Mouse (Mus musculus) G1E (cell line): ENCODE results near the gene Ttc27. TPM values are rescaled to one million over a fixed set of nuclear protein-coding genes. Genes with fewer than 3 reads are reported as not detected.
A peak's percentile ranks its signal among the peaks of the same experiment; 100 is the strongest.

Experiments
- ATAC-seq: 2 replicates; pipeline ENCODE4 v1.8.0; 2016; ENCODE audit warnings: mild to moderate bottlenecking; ENCODE audit not compliant: insufficient number of reproducible peaks, poor library complexity, low FRiP score, severe bottlenecking; ENCODE audit errors: extremely low read depth
- DNase-seq: peaks from one replicate; pipeline ENCODE4 v3.0.0; 2012; ENCODE audit warnings: low spot score
- H3K27me3 ChIP-seq: 2 replicates; pipeline ENCODE4 v1.6.1; 2012; ENCODE audit warnings: mild to moderate bottlenecking, low read length, inconsistent platforms; ENCODE audit not compliant: insufficient read depth
- H3K36me3 ChIP-seq: replicated peaks from 2 replicates; pipeline ENCODE3; 2012; ENCODE audit warnings: mild to moderate bottlenecking, inconsistent platforms
- H3K4me1 ChIP-seq: 2 replicates; pipeline ENCODE4 v1.6.1; 2012; ENCODE audit warnings: low read depth, low read length, inconsistent platforms, mixed read lengths; ENCODE audit not compliant: insufficient read depth
- H3K4me3 ChIP-seq: 2 replicates; pipeline ENCODE4 v1.5.1; 2012; ENCODE audit warnings: low read depth, mild to moderate bottlenecking, inconsistent platforms, low read length, moderate library complexity, mixed read lengths
- H3K9me3 ChIP-seq: replicated peaks from 2 replicates; pipeline ENCODE4 v1.6.1; 2012; ENCODE audit warnings: inconsistent platforms
- CTCF ChIP-seq: IDR thresholded peaks from 2 replicates; pipeline ENCODE4 v1.5.1; 2012; ENCODE audit warnings: low read depth, low read length, inconsistent platforms, mixed read lengths
- GATA1 ChIP-seq: IDR thresholded peaks from 2 replicates; pipeline ENCODE4 v1.6.1; 2012; ENCODE audit warnings: borderline replicate concordance, low read length, inconsistent platforms, mixed read lengths
- GATA2 ChIP-seq: IDR thresholded peaks from 2 replicates; pipeline ENCODE4 v1.6.1; 2012; ENCODE audit warnings: low read depth, low read length, inconsistent platforms, borderline replicate concordance
- POLR2AphosphoS5 ChIP-seq: IDR thresholded peaks from 2 replicates; pipeline ENCODE4 v1.6.1; 2012; ENCODE audit warnings: low read depth, low read length, inconsistent platforms; ENCODE audit not compliant: insufficient replicate concordance
- TAL1 ChIP-seq: conservative IDR thresholded peaks from 2 replicates; pipeline ENCODE4 v1.6.1; 2012; ENCODE audit warnings: low read depth, low read length, inconsistent platforms, mixed read lengths
- polyA plus RNA-seq: library from polyadenylated mRNA; stranded (reverse); fragments of >175 nt; gene quantifications from 2 replicates; pipeline ENCODE4 v1.2.3, GENCODE M21; 2012
- total RNA-seq, 2 experiments: library from RNA; stranded (forward) in 1 of 2; stranded (reverse) in 1 of 2; fragments of 200-1000 nt in 1 of 2; fragments of >200 nt in 1 of 2; fragmentation: Nextera tagmentation in 1 of 2; gene quantifications; 2 replicates each; pipeline ENCODE4 v1.2.3; 2014 to 2017

The Ttc27 gene
- total and polyA plus RNA-seq, 3 experiments, result 20.5 to 39.4 (median 23.1) TPM

DNA sequence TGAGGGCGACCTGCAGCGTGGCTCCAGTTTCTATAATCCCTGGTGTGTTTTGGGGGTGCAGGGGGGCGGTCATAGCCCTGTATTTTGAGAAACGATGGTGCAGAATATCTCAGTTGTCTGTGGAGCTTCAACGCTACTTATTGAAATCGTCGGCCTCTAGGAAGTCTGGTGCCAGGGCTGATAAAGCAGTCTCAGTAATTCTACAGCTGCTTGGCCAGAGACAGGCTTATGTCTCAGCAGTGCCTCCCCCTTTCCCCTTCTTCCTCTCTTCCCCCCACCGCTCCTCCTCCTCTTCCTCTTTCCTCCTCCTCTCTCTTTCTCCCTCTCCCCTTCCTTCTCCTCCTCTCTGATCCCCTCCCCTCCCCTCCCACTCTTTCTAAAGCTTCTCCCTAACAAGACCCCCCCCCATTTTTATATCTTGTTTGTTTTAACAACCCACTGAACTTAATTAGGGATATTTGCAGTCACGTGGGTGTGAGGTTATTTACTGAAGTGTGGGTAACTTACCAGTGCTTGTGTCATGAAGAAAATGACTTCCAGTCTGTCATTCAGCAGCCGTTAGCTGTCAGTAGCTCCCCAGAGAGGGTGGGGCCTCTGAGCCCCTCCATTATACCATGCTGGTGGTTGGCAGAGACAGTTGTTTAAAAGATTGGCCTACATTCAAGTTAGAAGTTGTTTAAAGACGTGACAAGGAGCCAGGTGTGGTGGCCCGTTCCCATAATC lies 150.8 kb downstream of the Ttc27 start:
- DNase-seq, result no peak
- H3K4me1 ChIP-seq, result peaks cover 56% of the 10 kb centered on the region
- TF ChIP-seq GATA2 (no peak), CTCF (no peak), GATA1 (no peak), POLR2AphosphoS5 (no peak), TAL1 (no peak)
- ATAC-seq, result no peak
- no peak overlapping the region for H3K4me3 ChIP-seq
- no peaks in the 10 kb centered on the region for H3K27me3 ChIP-seq
- 0 out of 2 replicates have a peak, but pooled peaks cover 2% of the 10 kb centered on the region for H3K9me3 ChIP-seq
- H3K36me3 ChIP-seq, result peaks cover 18% of the 10 kb centered on the region

- Histone ChIP-seq H3K9me3 (0 out of 2 replicates have a peak, but pooled peaks cover 2% of the 10 kb centered on the region), H3K27me3 (no peaks in the 10 kb centered on the region), H3K36me3 (peaks cover 11% of the 10 kb centered on the region), H3K4me1 (peaks cover 64% of the 10 kb centered on the region), H3K4me3 (no peak overlapping the region)
- TF ChIP-seq POLR2AphosphoS5 (no peak), GATA1 (no peak), CTCF (no peak), TAL1 (no peak), GATA2 (no peak)
- ATAC-seq (no peak), DNase-seq (no peak)
Measured at GRCm38 (mm10) chr17:74869556-74869955, 152.0 kb downstream of the Ttc27 start.

GRCm38 (mm10) chr17:74870177-74871160 lies 152.9 kb downstream of the Ttc27 start:
- DNase-seq (no peak), ATAC-seq (no peak)
- no peak for TF ChIP-seq CTCF
- TF ChIP-seq TAL1, result no peak
- TF ChIP-seq GATA1, result no peak
- no peak for TF ChIP-seq POLR2AphosphoS5
- no peak for TF ChIP-seq GATA2
- Histone ChIP-seq H3K36me3 (peaks cover 7% of the 10 kb centered on the region), H3K9me3 (0 out of 2 replicates have a peak, but pooled peaks cover 2% of the 10 kb centered on the region), H3K4me3 (no peak overlapping the region), H3K4me1 (peaks cover 60% of the 10 kb centered on the region), H3K27me3 (no peaks in the 10 kb centered on the region)

GRCm38 (mm10) chr17:74872567-74872966 lies 155.0 kb downstream of the Ttc27 start:
- ATAC-seq (peak; percentile 91), DNase-seq (peak; percentile 42)
- Histone ChIP-seq H3K4me3 (peak overlapping the region; percentile 36; the same call in 1 of the 2 replicates), H3K36me3 (no peaks in the 10 kb centered on the region), H3K9me3 (0 out of 2 replicates have a peak, but pooled peaks cover 2% of the 10 kb centered on the region), H3K27me3 (no peaks in the 10 kb centered on the region), H3K4me1 (peaks cover 60% of the 10 kb centered on the region)
- TF ChIP-seq TAL1 (peak; percentile 74), GATA2 (no peak)

GRCm38 (mm10) chr17:74873756-74874155 lies 156.2 kb downstream of the Ttc27 start:
- ATAC-seq (no peak), DNase-seq (no peak)
- H3K4me1 ChIP-seq, result peaks cover 48% of the 10 kb centered on the region
- TF ChIP-seq POLR2AphosphoS5 (no peak), TAL1 (no peak), CTCF (no peak), GATA1 (no peak), GATA2 (no peak)
- H3K9me3 ChIP-seq, result no peaks in the 10 kb centered on the region
- 0 out of 2 replicates have a peak, but pooled peaks cover under 1% of the 10 kb centered on the region for H3K27me3 ChIP-seq
- no peak overlapping the region for H3K4me3 ChIP-seq
- no peaks in the 10 kb centered on the region for H3K36me3 ChIP-seq

- no peaks in the 10 kb centered on the region for H3K36me3 ChIP-seq
- no peaks in the 10 kb centered on the region for H3K9me3 ChIP-seq
- H3K4me1 ChIP-seq, result peaks cover 31% of the 10 kb centered on the region
- H3K4me3 ChIP-seq, result no peak overlapping the region
- DNase-seq, result no peak
- no peak for ATAC-seq
- TF ChIP-seq GATA2 (no peak), POLR2AphosphoS5 (no peak), TAL1 (no peak), CTCF (no peak), GATA1 (no peak)
- 0 out of 2 replicates have a peak, but pooled peaks cover 3% of the 10 kb centered on the region for H3K27me3 ChIP-seq
Measured at GRCm38 (mm10) chr17:74875740-74876139, 158.2 kb downstream of the Ttc27 start.
